Mouse (Mus musculus): ENCODE measurements around the gene Unc79. TPM values are rescaled to one million over a fixed set of nuclear protein-coding genes. Genes with fewer than 3 reads are reported as not detected.

The Unc79 gene
- polyA plus RNA-seq, 1 experiment from 2014 or later: 8.7 TPM

DNA sequence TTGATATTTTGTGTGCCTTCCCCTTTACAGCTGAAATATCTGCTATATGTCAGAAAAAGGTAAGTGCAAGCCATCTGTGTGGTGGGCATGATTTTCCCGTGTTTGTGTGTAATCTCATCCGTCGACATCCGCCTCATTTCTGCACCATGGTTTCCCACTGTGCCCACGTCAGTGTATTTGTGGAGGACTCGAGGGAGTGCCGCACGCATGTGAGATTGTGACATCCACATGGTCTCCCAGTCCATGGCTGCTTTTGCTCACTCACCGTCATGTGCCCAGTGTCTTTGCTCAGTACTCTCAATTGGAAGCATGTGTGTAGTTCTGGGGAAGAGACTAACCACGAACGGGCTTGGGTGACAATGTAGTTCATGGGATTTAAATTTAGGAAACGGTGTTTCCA lies 101.2 kb downstream of the Unc79 start:
- Histone ChIP-seq H3K36me3 (replicated peaks) (peaks cover 2% of the 10 kb centered on the region; the same call in 1 of the 2 replicates), H3K4me3 (no peak overlapping the region), H3K27ac (no peak overlapping the region), H3K9me3 (no peaks in the 10 kb centered on the region), H3K9ac (no peak overlapping the region), H3K27me3 (replicated peaks) (no peaks in the 10 kb centered on the region), H3K4me1 (no peaks in the 10 kb centered on the region), H3K4me2 (no peak overlapping the region)
- 94% methylated on average over 12 of the region's 12 CpGs for WGBS
- ATAC-seq (replicated peaks): no peak

- Histone ChIP-seq H3K4me2 (no peak overlapping the region), H3K27ac (no peak overlapping the region), H3K9ac (no peak overlapping the region), H3K4me3 (no peak overlapping the region), H3K27me3 (replicated peaks) (no peaks in the 10 kb centered on the region), H3K36me3 (replicated peaks) (peaks cover 9% of the 10 kb centered on the region; the same call in 1 of the 2 replicates), H3K9me3 (no peaks in the 10 kb centered on the region), H3K4me1 (no peaks in the 10 kb centered on the region)
- peak; percentile 59; the same call in 1 of the 2 replicates for ATAC-seq (replicated peaks)
- WGBS: 80% methylated on average over 21 of the region's 21 CpGs
These were observed 110.8 kb downstream of the Unc79 start for GRCm38 (mm10) chr12:103059321-103060053.

- H3K27me3 ChIP-seq (replicated peaks): no peaks in the 10 kb centered on the region
- H3K9ac ChIP-seq: no peak overlapping the region
- no peak overlapping the region for H3K4me3 ChIP-seq
- no peaks in the 10 kb centered on the region for H3K4me1 ChIP-seq
- H3K27ac ChIP-seq: no peak overlapping the region
- no peak for ATAC-seq (replicated peaks)
- peaks cover 9% of the 10 kb centered on the region; the same call in 1 of the 2 replicates for H3K36me3 ChIP-seq (replicated peaks)
- 88% methylated on average over 10 of the region's 10 CpGs for WGBS
- no peak overlapping the region for H3K4me2 ChIP-seq
- H3K9me3 ChIP-seq: no peaks in the 10 kb centered on the region
These were observed 112.1 kb downstream of the Unc79 start for GRCm38 (mm10) chr12:103060791-103061190.

DNA sequence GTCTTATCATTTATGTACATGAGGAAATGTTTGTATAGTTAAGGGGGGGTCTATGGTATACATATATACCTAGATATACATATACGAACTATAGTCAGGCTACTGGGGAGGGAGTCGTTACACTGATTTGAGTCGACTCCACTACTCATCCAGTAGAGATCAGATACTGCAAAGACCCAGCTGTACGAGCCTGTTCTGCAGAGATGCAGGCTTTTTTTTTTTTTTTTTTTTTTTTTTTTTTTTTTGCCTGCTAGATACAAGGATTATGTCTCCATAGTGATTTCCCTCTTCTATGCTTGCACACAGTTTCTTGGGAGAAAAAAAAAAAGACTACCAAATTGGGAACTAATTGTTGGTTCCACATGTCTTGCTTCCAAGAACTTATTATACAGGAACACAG lies 113.5 kb downstream of the Unc79 start:
- no peaks in the 10 kb centered on the region for H3K9me3 ChIP-seq
- H3K27ac ChIP-seq: no peak overlapping the region
- peaks cover 9% of the 10 kb centered on the region; the same call in 1 of the 2 replicates for H3K36me3 ChIP-seq (replicated peaks)
- no peak overlapping the region for H3K4me3 ChIP-seq
- H3K4me2 ChIP-seq: no peak overlapping the region
- no peak for ATAC-seq (replicated peaks)
- no peaks in the 10 kb centered on the region for H3K27me3 ChIP-seq (replicated peaks)
- H3K9ac ChIP-seq: no peak overlapping the region
- no peaks in the 10 kb centered on the region for H3K4me1 ChIP-seq
- WGBS: 38% methylated on average over 4 of the region's 4 CpGs

DNA sequence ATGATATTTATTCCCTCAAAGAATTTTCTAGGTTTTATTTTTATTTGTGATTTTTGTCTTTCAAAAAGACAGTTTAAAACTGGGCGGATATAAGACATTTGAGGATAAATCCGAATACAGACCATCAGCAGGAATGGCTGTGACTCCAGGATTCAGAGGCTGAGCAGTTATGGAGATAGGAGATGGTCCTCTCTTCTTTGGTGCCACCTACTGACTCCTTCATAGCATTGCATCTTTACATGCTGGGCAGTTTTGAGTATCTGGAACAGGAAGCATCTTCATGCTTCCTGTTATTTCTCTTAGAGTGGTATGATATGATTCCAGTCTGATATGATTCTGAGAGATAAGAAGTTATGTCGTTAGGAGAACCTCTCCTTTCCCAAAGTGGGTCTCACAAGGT lies 116.3 kb downstream of the Unc79 start:
- H3K27me3 ChIP-seq (replicated peaks): no peaks in the 10 kb centered on the region
- H3K27ac ChIP-seq: no peak overlapping the region
- H3K9me3 ChIP-seq: no peaks in the 10 kb centered on the region
- ATAC-seq (replicated peaks): peak; percentile 78; the same call in 1 of the 2 replicates
- H3K36me3 ChIP-seq (replicated peaks): peaks cover 7% of the 10 kb centered on the region
- no peak overlapping the region for H3K4me2 ChIP-seq
- H3K4me3 ChIP-seq: no peak overlapping the region
- no peaks in the 10 kb centered on the region for H3K4me1 ChIP-seq
- WGBS: 22% methylated on average over 3 of the region's 3 CpGs
- H3K9ac ChIP-seq: no peak overlapping the region

DNA sequence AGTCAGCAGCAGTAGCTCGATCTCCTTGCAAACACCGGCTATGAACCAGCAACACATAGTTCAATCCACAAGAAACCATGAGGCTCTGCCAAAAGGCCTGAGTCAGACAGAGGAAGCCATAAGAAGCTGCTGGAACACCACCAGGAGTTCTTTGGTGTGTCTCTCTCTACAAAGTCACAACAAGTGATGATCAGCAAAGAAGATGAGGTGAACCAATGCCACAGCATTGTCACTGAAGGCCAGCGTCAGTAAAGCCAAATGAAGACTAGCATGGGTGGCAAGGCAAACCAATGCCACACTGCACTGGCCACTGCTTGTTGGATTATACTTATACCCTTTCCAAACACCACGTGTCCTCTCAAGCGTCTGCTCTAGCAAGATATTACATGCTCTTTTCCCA lies 119.5 kb downstream of the Unc79 start:
- no peak for ATAC-seq (replicated peaks)
- Histone ChIP-seq H3K4me2 (no peak overlapping the region), H3K4me1 (no peaks in the 10 kb centered on the region), H3K4me3 (no peak overlapping the region), H3K9me3 (no peaks in the 10 kb centered on the region), H3K27ac (no peak overlapping the region), H3K36me3 (replicated peaks) (peaks cover 13% of the 10 kb centered on the region), H3K9ac (no peak overlapping the region), H3K27me3 (replicated peaks) (no peaks in the 10 kb centered on the region)
- 90% methylated on average over 5 of the region's 5 CpGs for WGBS

DNA sequence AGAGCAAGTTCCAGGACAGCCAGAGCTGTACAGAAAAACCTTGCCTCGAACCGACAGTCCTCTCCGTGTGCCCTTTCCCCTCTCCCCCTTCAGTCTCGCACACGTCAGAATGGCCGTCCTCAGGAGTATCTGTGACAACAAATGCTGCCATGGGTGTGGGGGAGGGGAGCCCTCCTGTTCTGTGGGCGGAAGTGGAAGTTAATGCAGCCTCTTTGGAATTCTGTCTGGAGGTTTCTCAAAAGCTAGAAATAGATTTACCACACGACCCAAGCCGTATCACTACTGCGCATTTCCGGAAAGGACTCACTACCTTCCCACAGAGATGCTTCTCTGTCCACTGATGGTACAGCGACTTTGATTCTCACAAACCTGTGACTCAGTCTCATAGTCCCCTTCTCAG lies 120.9 kb downstream of the Unc79 start:
- Histone ChIP-seq H3K36me3 (replicated peaks) (peaks cover 10% of the 10 kb centered on the region), H3K27ac (no peak overlapping the region), H3K4me1 (no peaks in the 10 kb centered on the region), H3K4me2 (no peak overlapping the region), H3K9me3 (no peaks in the 10 kb centered on the region), H3K27me3 (replicated peaks) (no peaks in the 10 kb centered on the region), H3K4me3 (no peak overlapping the region), H3K9ac (no peak overlapping the region)
- 69% methylated on average over 12 of the region's 12 CpGs for WGBS
- no peak for ATAC-seq (replicated peaks)

- Histone ChIP-seq H3K9ac (no peak overlapping the region), H3K4me2 (no peak overlapping the region), H3K27me3 (replicated peaks) (no peaks in the 10 kb centered on the region), H3K9me3 (no peaks in the 10 kb centered on the region), H3K4me3 (no peak overlapping the region), H3K27ac (no peak overlapping the region), H3K4me1 (no peaks in the 10 kb centered on the region), H3K36me3 (replicated peaks) (peaks cover 17% of the 10 kb centered on the region)
- ATAC-seq (replicated peaks): no peak
- WGBS: 97% methylated on average over 4 of the region's 4 CpGs
These were observed 125.3 kb downstream of the Unc79 start for GRCm38 (mm10) chr12:103073953-103074352.

DNA sequence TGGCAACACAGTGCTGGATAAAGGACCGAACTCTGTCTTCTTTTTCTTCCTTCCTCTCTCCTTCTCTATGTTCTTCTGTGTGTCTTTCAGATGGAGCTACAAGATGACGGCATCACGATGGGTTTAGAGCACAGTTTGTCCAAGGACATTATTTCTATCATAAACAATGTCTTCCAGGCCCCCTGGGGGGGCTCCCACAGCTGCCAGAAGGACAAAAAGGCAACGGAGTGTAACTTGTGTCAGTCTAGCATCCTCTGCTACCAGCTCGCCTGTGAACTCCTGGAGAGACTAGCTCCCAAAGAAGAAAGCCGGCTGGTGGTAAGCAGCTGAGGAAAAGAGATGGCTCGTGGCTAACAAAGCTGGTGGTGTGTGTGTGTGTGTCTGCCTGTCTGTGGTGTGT lies 130.1 kb downstream of the Unc79 start:
- no peak overlapping the region for H3K27ac ChIP-seq
- H3K9ac ChIP-seq: no peak overlapping the region
- no peak overlapping the region for H3K4me2 ChIP-seq
- WGBS: 40% methylated on average over 7 of the region's 7 CpGs
- no peak for ATAC-seq (replicated peaks)
- H3K4me1 ChIP-seq: no peaks in the 10 kb centered on the region
- H3K4me3 ChIP-seq: no peak overlapping the region
- H3K9me3 ChIP-seq: no peaks in the 10 kb centered on the region
- H3K27me3 ChIP-seq (replicated peaks): no peaks in the 10 kb centered on the region
- H3K36me3 ChIP-seq (replicated peaks): peaks cover 17% of the 10 kb centered on the region; the same call in 1 of the 2 replicates

GRCm38 (mm10) chr12:103080055-103080454 lies 131.4 kb downstream of the Unc79 start:
- Histone ChIP-seq H3K27ac (no peak overlapping the region), H3K9ac (no peak overlapping the region), H3K27me3 (replicated peaks) (no peaks in the 10 kb centered on the region), H3K4me3 (no peak overlapping the region), H3K9me3 (no peaks in the 10 kb centered on the region), H3K4me2 (no peak overlapping the region), H3K36me3 (replicated peaks) (peaks cover 16% of the 10 kb centered on the region; the same call in 1 of the 2 replicates), H3K4me1 (no peaks in the 10 kb centered on the region)
- 87% methylated on average over 3 of the region's 3 CpGs for WGBS
- ATAC-seq (replicated peaks): no peak

DNA sequence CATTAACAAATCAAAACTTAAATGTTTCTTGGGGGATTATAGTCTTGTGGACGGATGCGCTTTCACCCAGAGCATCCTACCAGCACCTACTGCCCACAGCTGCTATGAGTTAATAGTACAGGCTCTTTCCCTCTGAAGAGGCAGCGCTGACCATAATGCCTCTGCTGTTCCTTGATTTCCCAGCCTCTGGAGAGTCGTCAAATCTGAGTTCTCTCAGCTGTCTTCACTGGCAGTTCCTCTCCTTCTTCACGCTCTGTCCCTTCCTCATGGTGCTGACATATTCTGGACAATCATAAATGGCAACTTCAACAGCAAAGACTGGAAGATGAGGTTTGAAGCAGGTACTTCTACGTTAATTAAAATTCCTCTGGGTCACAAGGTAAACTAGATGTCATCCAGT lies 143.2 kb downstream of the Unc79 start:
- peaks cover 30% of the 10 kb centered on the region for H3K36me3 ChIP-seq (replicated peaks)
- no peak overlapping the region for H3K27ac ChIP-seq
- no peaks in the 10 kb centered on the region for H3K9me3 ChIP-seq
- 89% methylated on average over 6 of the region's 6 CpGs for WGBS
- H3K4me3 ChIP-seq: no peak overlapping the region
- no peaks in the 10 kb centered on the region for H3K4me1 ChIP-seq
- H3K27me3 ChIP-seq (replicated peaks): no peaks in the 10 kb centered on the region
- no peak overlapping the region for H3K4me2 ChIP-seq
- H3K9ac ChIP-seq: no peak overlapping the region
- ATAC-seq (replicated peaks): no peak

DNA sequence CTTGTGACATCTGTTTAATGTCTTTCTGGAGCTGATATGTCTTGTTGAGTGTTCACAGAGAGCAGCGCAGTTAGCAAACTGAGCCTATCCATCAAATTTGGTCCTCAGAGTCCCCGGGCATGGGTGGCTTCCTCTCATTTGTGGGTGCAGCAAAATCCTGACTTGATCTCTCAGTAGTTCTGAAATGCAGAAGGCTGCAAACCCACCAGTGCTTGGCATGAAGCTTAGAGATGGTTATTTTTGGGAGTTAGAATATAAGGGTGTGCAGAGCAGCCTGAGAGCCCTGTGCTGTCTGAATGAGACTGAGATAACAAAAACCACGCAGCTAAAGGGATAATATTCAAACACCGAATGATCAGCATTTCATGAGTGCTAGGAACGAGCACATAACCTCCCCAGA lies 146.5 kb downstream of the Unc79 start:
- Histone ChIP-seq H3K9ac (no peak overlapping the region), H3K4me2 (no peak overlapping the region), H3K27ac (no peak overlapping the region), H3K4me3 (no peak overlapping the region), H3K4me1 (no peaks in the 10 kb centered on the region), H3K27me3 (replicated peaks) (no peaks in the 10 kb centered on the region), H3K36me3 (replicated peaks) (peaks cover 33% of the 10 kb centered on the region), H3K9me3 (no peaks in the 10 kb centered on the region)
- ATAC-seq (replicated peaks): no peak
- 85% methylated on average over 5 of the region's 5 CpGs for WGBS

DNA sequence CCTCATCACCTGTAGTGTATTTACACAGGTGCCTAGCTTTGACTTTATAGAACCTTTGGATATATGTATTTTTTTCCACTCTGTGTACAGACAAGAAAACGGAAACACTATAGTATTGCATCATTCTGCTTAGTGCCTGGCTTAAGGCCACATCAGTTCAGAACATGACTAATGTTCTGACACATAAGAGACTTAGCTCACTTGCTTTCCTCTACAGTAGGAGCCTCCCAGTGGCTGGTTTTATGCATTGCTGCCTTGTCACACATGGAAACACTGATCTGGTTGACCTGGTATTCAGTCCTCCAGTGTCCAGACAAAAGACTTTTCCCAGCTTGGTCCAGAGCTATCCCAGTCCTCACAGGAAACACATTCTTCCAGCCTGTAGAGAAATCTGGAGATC lies 150.5 kb downstream of the Unc79 start:
- WGBS: 88% methylated on average over 1 of the region's 1 CpGs
- Histone ChIP-seq H3K27ac (no peak overlapping the region), H3K4me2 (no peak overlapping the region), H3K4me3 (no peak overlapping the region), H3K9ac (no peak overlapping the region), H3K4me1 (no peaks in the 10 kb centered on the region), H3K36me3 (replicated peaks) (peaks cover 14% of the 10 kb centered on the region), H3K9me3 (no peaks in the 10 kb centered on the region), H3K27me3 (replicated peaks) (no peaks in the 10 kb centered on the region)
- ATAC-seq (replicated peaks): peak; percentile 50; the same call in 1 of the 2 replicates
